Mouse (Mus musculus) lung, postnatal 0 days (tissue): ENCODE measurements around the gene Rbm24. TPM values are rescaled to one million over a fixed set of nuclear protein-coding genes. Genes with fewer than 3 reads are reported as not detected.

Source experiments
- ATAC-seq: fragments of 200-750 bp; cut with Nextera tagmentation; 2 replicates; pipeline ENCODE4 v1.8.0; 2017; ENCODE audit warnings: moderate library complexity
- DNase-seq: peaks from one replicate; pipeline ENCODE4 v3.0.0-alpha.2; 2016; ENCODE audit warnings: low spot score
- H3K27ac ChIP-seq: fragments of 300-500 bp; sonication (generic); 2 replicates; pipeline ENCODE4 v1.5.1; 2014; ENCODE audit warnings: antibody characterized with exemption, mild to moderate bottlenecking, low read length, mixed read lengths
- H3K27me3 ChIP-seq: fragments of 300-500 bp; sonication (generic); replicated peaks from 2 replicates; pipeline ENCODE4 v1.6.1; 2014; ENCODE audit warnings: low read length, mixed read lengths; ENCODE audit not compliant: insufficient read depth
- H3K36me3 ChIP-seq: fragments of 300-500 bp; sonication (generic); 2 replicates; pipeline ENCODE4 v1.6.1; 2014; ENCODE audit warnings: low read length, mixed read lengths; ENCODE audit not compliant: insufficient read depth
- H3K4me1 ChIP-seq: fragments of 300-500 bp; sonication (generic); 2 replicates; pipeline ENCODE4 v1.6.1; 2014; ENCODE audit warnings: antibody characterized with exemption, low read depth, low read length, mixed read lengths; ENCODE audit not compliant: insufficient read depth
- H3K4me2 ChIP-seq: fragments of 300-500 bp; sonication (generic); replicated peaks from 2 replicates; pipeline ENCODE4 v1.6.1; 2014; ENCODE audit warnings: low read depth, mild to moderate bottlenecking, low read length, moderate library complexity, mixed read lengths
- H3K4me3 ChIP-seq: fragments of 300-500 bp; sonication (generic); 2 replicates; pipeline ENCODE4 v1.5.1; 2014; ENCODE audit warnings: low read depth, low read length
- H3K9ac ChIP-seq: fragments of 300-500 bp; sonication (generic); replicated peaks from 2 replicates; pipeline ENCODE4 v1.6.1; 2014; ENCODE audit warnings: low read depth, mild to moderate bottlenecking
- H3K9me3 ChIP-seq: fragments of 300-500 bp; sonication (generic); 2 replicates; pipeline ENCODE4 v1.6.1; 2016; ENCODE audit warnings: low read length, mixed read lengths
- CTCF ChIP-seq: IDR thresholded peaks from 2 replicates; pipeline ENCODE4 v1.5.1; 2016; ENCODE audit warnings: antibody characterized with exemption, mild to moderate bottlenecking
- EP300 ChIP-seq: IDR thresholded peaks from 2 replicates; pipeline ENCODE4 v1.6.1; 2016; ENCODE audit warnings: antibody characterized with exemption, mild to moderate bottlenecking, control low read depth
- WGBS: fragments of 180-500 bp; shearing (Covaris S2); extraction: QIAGEN DNeasy Blood & Tissue Kit; methylation state at CpG from one replicate; pipeline ENCODE4 v1.1.7; 2014; 5-methylcytosine and 5-hydroxymethylcytosine counted together
- polyA plus RNA-seq: library from polyadenylated mRNA; unstranded; fragments of >200 nt; fragmentation: Nextera tagmentation; extraction: Ambion mirVana; gene quantifications from 2 replicates; pipeline ENCODE4 v1.2.1, GENCODE M21; 2015

The Rbm24 gene
- polyA plus RNA-seq, 1 experiment from 2014 or later: 2.9 TPM

- Histone ChIP-seq H3K4me2 (no peak overlapping the region), H3K9ac (no peak overlapping the region), H3K36me3 (no peaks in the 10 kb centered on the region), H3K9me3 (no peaks in the 10 kb centered on the region), H3K4me3 (no peak overlapping the region), H3K4me1 (no peaks in the 10 kb centered on the region), H3K27me3 (no peaks in the 10 kb centered on the region), H3K27ac (no peak overlapping the region)
- 65% methylated on average over 4 of the region's 4 CpGs for WGBS
- TF ChIP-seq EP300 (no peak), CTCF (no peak)
- no peak for ATAC-seq
- DNase-seq: no peak
These were observed 31.7 kb downstream of the Rbm24 start for GRCm38 (mm10) chr13:46449955-46450354.

GRCm38 (mm10) chr13:46450623-46451022, 32.4 kb downstream of the Rbm24 start:
- WGBS: 40% methylated on average over 7 of the region's 7 CpGs
- Histone ChIP-seq H3K9ac (no peak overlapping the region), H3K36me3 (no peaks in the 10 kb centered on the region), H3K27ac (no peak overlapping the region), H3K4me2 (no peak overlapping the region), H3K9me3 (no peaks in the 10 kb centered on the region), H3K4me3 (no peak overlapping the region), H3K27me3 (no peaks in the 10 kb centered on the region), H3K4me1 (no peaks in the 10 kb centered on the region)
- ATAC-seq (peak; percentile 48), DNase-seq (peak; percentile 50)
- peak; percentile 34; the same call in 1 of the 2 replicates for TF ChIP-seq EP300
- TF ChIP-seq CTCF: no peak

- H3K36me3 ChIP-seq: no peaks in the 10 kb centered on the region
- peak; percentile 30 for DNase-seq
- no peak for TF ChIP-seq CTCF
- TF ChIP-seq EP300: no peak
- peak; percentile 26; the same call in 1 of the 2 replicates for ATAC-seq
- H3K9me3 ChIP-seq: no peaks in the 10 kb centered on the region
- H3K27ac ChIP-seq: no peak overlapping the region
- H3K4me3 ChIP-seq: no peak overlapping the region
- H3K4me1 ChIP-seq: no peaks in the 10 kb centered on the region
- no peak overlapping the region for H3K4me2 ChIP-seq
- WGBS: 36% methylated on average over 3 of the region's 3 CpGs
- H3K27me3 ChIP-seq: no peaks in the 10 kb centered on the region
- no peak overlapping the region for H3K9ac ChIP-seq
These were observed 33.3 kb downstream of the Rbm24 start for GRCm38 (mm10) chr13:46451548-46451947.

- no peak for ATAC-seq
- WGBS: 92% methylated on average over 10 of the region's 10 CpGs
- Histone ChIP-seq H3K27me3 (no peaks in the 10 kb centered on the region), H3K36me3 (no peaks in the 10 kb centered on the region), H3K9me3 (no peaks in the 10 kb centered on the region), H3K9ac (no peak overlapping the region), H3K4me2 (no peak overlapping the region), H3K4me1 (no peaks in the 10 kb centered on the region), H3K4me3 (no peak overlapping the region), H3K27ac (no peak overlapping the region)
- TF ChIP-seq EP300 (no peak), CTCF (no peak)
- no peak for DNase-seq
These were observed 41.3 kb downstream of the Rbm24 start for GRCm38 (mm10) chr13:46459546-46459945.

GRCm38 (mm10) chr13:46462280-46462679, 44.0 kb downstream of the Rbm24 start:
- TF ChIP-seq EP300: no peak
- no peak for TF ChIP-seq CTCF
- DNase-seq: no peak
- 89% methylated on average over 4 of the region's 4 CpGs for WGBS
- no peak overlapping the region for H3K4me2 ChIP-seq
- no peaks in the 10 kb centered on the region for H3K4me1 ChIP-seq
- no peak overlapping the region for H3K27ac ChIP-seq
- no peaks in the 10 kb centered on the region for H3K36me3 ChIP-seq
- no peak for ATAC-seq
- H3K9ac ChIP-seq: no peak overlapping the region
- no peaks in the 10 kb centered on the region for H3K9me3 ChIP-seq
- no peaks in the 10 kb centered on the region for H3K27me3 ChIP-seq
- H3K4me3 ChIP-seq: no peak overlapping the region

- no peak overlapping the region for H3K27ac ChIP-seq
- no peak for DNase-seq
- H3K4me3 ChIP-seq: no peak overlapping the region
- no peak overlapping the region for H3K9ac ChIP-seq
- H3K27me3 ChIP-seq: no peaks in the 10 kb centered on the region
- WGBS: 56% methylated on average over 3 of the region's 3 CpGs
- H3K36me3 ChIP-seq: no peaks in the 10 kb centered on the region
- H3K4me1 ChIP-seq: no peaks in the 10 kb centered on the region
- no peak for ATAC-seq
- TF ChIP-seq EP300: no peak
- TF ChIP-seq CTCF: no peak
- H3K9me3 ChIP-seq: no peaks in the 10 kb centered on the region
- no peak overlapping the region for H3K4me2 ChIP-seq
These were observed 45.5 kb downstream of the Rbm24 start for GRCm38 (mm10) chr13:46463764-46464163.

GRCm38 (mm10) chr13:46468251-46468650, 50.0 kb downstream of the Rbm24 start:
- no peak for TF ChIP-seq EP300
- TF ChIP-seq CTCF: no peak
- H3K4me1 ChIP-seq: no peaks in the 10 kb centered on the region
- no peak overlapping the region for H3K27ac ChIP-seq
- H3K4me2 ChIP-seq: no peak overlapping the region
- DNase-seq (no peak), ATAC-seq (no peak)
- WGBS: 60% methylated on average over 8 of the region's 8 CpGs
- H3K4me3 ChIP-seq: no peak overlapping the region
- H3K9ac ChIP-seq: no peak overlapping the region
- H3K36me3 ChIP-seq: no peaks in the 10 kb centered on the region
- no peaks in the 10 kb centered on the region for H3K9me3 ChIP-seq
- H3K27me3 ChIP-seq: no peaks in the 10 kb centered on the region
